Mouse (Mus musculus) myocyte (in vitro differentiated cells): ENCODE results near the gene Ndst4. TPM values are rescaled to one million over a fixed set of nuclear protein-coding genes. Genes with fewer than 3 reads are reported as not detected.

Experiments used
- H3K27me3 ChIP-seq: one replicate; pipeline ENCODE4 v1.6.1; 2011; ENCODE audit not compliant: control insufficient read depth, insufficient read depth, insufficient read length
- H3K36me3 ChIP-seq: one replicate; pipeline ENCODE4 v1.6.1; 2011; ENCODE audit not compliant: control insufficient read depth, insufficient read depth
- H3K4me2 ChIP-seq: one replicate; pipeline ENCODE4 v1.6.1; 2011; ENCODE audit warnings: low read depth, control low read depth
- H3K4me3 ChIP-seq: one replicate; pipeline ENCODE4 v1.5.1; 2011; ENCODE audit warnings: mild to moderate bottlenecking, control low read depth, moderate library complexity
- H3K79me2 ChIP-seq: one replicate; pipeline ENCODE4 v1.6.1; 2011; ENCODE audit not compliant: control insufficient read depth, insufficient read depth
- H3ac ChIP-seq: one replicate; pipeline ENCODE4 v1.6.1; 2011; ENCODE audit not compliant: control insufficient read depth, insufficient read length
- CEBPB ChIP-seq: IDR thresholded peaks from 2 replicates; pipeline ENCODE4 v1.6.1; 2011; ENCODE audit warnings: mild to moderate bottlenecking, moderate library complexity; ENCODE audit not compliant: poor library complexity, insufficient read depth, severe bottlenecking
- E2F4 ChIP-seq: IDR thresholded peaks from one replicate; pipeline ENCODE4 v1.6.1; 2011; ENCODE audit warnings: mild to moderate bottlenecking, control low read depth, moderate library complexity; ENCODE audit not compliant: insufficient read depth
- MAX ChIP-seq: IDR thresholded peaks from one replicate; pipeline ENCODE4 v1.6.1; 2011; ENCODE audit warnings: low read depth, mild to moderate bottlenecking, control low read depth
- MYOD1 ChIP-seq, 3 experiments: IDR thresholded peaks; one replicate each; pipeline ENCODE4 v1.6.1; 2011; ENCODE audit warnings: control low read depth in 2 of 3, low read depth in 2 of 3, mild to moderate bottlenecking in 2 of 3, moderate library complexity in 1 of 3; ENCODE audit not compliant: insufficient read length in 2 of 3, control insufficient read depth in 1 of 3
- MYOG ChIP-seq, 3 experiments: IDR thresholded peaks; one replicate each; pipeline ENCODE4 v1.6.1; 2011; ENCODE audit warnings: control low read depth in 2 of 3, low read depth in 2 of 3, mild to moderate bottlenecking in 2 of 3; ENCODE audit not compliant: insufficient read length in 2 of 3, control insufficient read depth in 1 of 3, insufficient read depth in 1 of 3
- POLR2A ChIP-seq: IDR thresholded peaks from one replicate; pipeline ENCODE4 v1.6.1; 2011; ENCODE audit warnings: low read depth, mild to moderate bottlenecking, control low read depth, moderate library complexity; ENCODE audit not compliant: insufficient read length
- POLR2AphosphoS2 ChIP-seq: IDR thresholded peaks from one replicate; pipeline ENCODE4 v1.6.1; 2011; ENCODE audit warnings: low read depth, control low read depth; ENCODE audit not compliant: insufficient read length
- REST ChIP-seq: IDR thresholded peaks from one replicate; pipeline ENCODE4 v1.6.1; 2011; ENCODE audit warnings: mild to moderate bottlenecking, control low read depth, moderate library complexity; ENCODE audit not compliant: insufficient read depth, insufficient read length
- SRF ChIP-seq: IDR thresholded peaks from one replicate; pipeline ENCODE4 v1.6.1; 2011; ENCODE audit warnings: low read depth; ENCODE audit not compliant: control insufficient read depth, insufficient read length
- TCF12 ChIP-seq: IDR thresholded peaks from one replicate; pipeline ENCODE4 v1.6.1; 2011; ENCODE audit warnings: mild to moderate bottlenecking, control low read depth; ENCODE audit not compliant: poor library complexity, insufficient read depth, severe bottlenecking
- TCF3 ChIP-seq: IDR thresholded peaks from one replicate; pipeline ENCODE4 v1.6.1; 2011; ENCODE audit warnings: low read depth, control low read depth; ENCODE audit not compliant: insufficient read length
- USF1 ChIP-seq: IDR thresholded peaks from one replicate; pipeline ENCODE4 v1.6.1; 2011; ENCODE audit warnings: low read depth, mild to moderate bottlenecking, control low read depth, moderate library complexity
- polyA plus RNA-seq: library from polyadenylated mRNA; unstranded; fragments of >200 nt; fragmentation: generic; extraction: Trizol; gene quantifications from one replicate; pipeline ENCODE4 v1.2.1, GENCODE M21; 2012; ENCODE audit warnings: missing spikeins

The Ndst4 gene
- polyA plus RNA-seq, 1 experiment = 0.53 TPM

DNA sequence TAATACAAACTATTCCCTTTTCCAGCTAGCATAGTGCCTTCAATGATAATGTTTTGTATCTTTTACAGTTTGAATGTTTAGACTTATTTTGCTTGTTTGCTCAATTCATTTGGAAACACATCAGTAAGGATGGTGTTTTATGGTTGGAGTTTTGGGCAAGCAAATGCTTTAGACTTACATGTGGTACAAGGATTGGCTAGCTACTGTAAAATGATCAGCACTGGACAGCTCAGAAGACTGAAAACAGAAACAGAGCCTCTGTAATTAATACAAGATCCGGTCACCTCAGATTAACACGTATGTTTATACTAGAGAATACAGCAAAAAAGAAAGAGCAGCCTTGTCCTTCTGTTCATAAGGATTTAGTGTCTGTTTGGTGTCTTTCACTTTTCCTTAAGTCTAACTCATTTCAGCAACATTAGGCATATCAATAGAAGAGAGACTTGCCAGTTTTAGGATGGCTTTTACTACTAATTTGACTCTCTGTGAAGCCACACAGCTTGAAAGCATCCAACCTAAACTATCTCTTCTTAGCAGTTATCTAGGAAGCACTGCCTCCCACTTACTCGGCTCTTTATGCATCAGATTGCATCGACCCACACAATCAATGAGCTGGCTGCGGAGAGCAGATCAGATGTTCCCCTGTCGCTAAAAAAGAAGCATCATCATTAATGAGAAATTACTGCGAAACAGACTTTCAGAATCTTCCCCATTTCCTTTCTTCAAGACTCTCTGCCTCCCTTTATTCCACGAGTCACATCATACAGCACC lies 279.8 kb downstream of the Ndst4 start:
- Histone ChIP-seq H3K27me3 (no peaks in the 10 kb centered on the region), H3K4me2 (no peak overlapping the region), H3ac (no peak overlapping the region), H3K4me3 (no peak overlapping the region), H3K36me3 (no peaks in the 10 kb centered on the region), H3K79me2 (no peaks in the 10 kb centered on the region)
- TF ChIP-seq E2F4 (no peak), SRF (no peak), TCF3 (no peak), MAX (no peak), TCF12 (no peak), CEBPB (no peak), MYOD1 (IDR thresholded peaks at IDR 0.05; ENCODE audit: control insufficient read depth in 1 of 3, insufficient read length in 2 of 3, low read depth in 2 of 3) (no peak), REST (no peak), POLR2AphosphoS2 (no peak), POLR2A (no peak), MYOG (IDR thresholded peaks at IDR 0.05; ENCODE audit: control insufficient read depth in 1 of 3, insufficient read depth in 1 of 3, insufficient read length in 2 of 3, low read depth in 2 of 3) (no peak), USF1 (no peak)

DNA sequence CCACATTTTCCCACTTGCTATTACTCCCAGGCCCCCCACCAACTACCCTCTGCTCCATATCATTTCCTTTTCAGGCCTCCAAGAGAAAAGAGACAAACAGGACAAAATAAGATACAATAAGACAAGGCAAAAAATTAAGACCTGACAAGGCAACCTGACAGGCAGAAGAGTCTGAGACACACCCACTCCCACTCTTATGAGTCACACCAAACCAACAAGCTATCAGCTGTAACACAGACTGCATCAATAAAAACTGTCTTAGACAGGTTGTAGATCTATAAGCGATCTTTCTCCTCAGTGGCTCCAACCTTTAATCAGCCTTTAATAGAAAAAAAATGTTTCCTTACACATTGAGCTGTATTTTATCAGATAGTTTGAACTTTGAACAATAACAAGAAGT lies 280.7 kb downstream of the Ndst4 start:
- Histone ChIP-seq H3K4me3 (no peak overlapping the region), H3K27me3 (no peaks in the 10 kb centered on the region), H3ac (no peak overlapping the region), H3K79me2 (no peaks in the 10 kb centered on the region), H3K36me3 (no peaks in the 10 kb centered on the region), H3K4me2 (no peak overlapping the region)
- TF ChIP-seq POLR2AphosphoS2 (no peak), SRF (no peak), E2F4 (no peak), TCF12 (no peak), CEBPB (no peak), MAX (no peak), MYOG (IDR thresholded peaks at IDR 0.05; ENCODE audit: control insufficient read depth in 1 of 3, insufficient read depth in 1 of 3, insufficient read length in 2 of 3, low read depth in 2 of 3) (no peak), POLR2A (no peak), TCF3 (no peak), USF1 (no peak), MYOD1 (IDR thresholded peaks at IDR 0.05; ENCODE audit: control insufficient read depth in 1 of 3, insufficient read length in 2 of 3, low read depth in 2 of 3) (no peak)

DNA sequence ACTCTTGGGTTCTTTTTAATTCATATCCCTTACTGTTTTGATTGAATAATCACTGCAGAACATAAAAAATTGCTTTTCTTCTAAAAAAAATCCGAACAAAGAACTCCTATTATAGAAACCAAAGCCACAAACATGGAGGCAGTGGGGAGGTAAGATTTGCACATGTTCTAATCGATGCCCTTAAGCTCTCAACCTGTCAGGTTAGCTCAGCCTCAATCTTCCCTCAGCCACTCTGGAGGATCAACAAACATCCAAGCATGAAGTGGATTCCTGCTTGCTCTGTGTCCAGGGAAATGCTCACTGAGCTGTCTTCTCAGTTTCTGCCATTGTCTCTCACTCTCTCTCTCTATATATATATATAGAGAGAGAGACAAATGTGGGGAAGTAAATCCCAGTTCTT lies 283.7 kb downstream of the Ndst4 start:
- Histone ChIP-seq H3ac (no peak overlapping the region), H3K27me3 (no peaks in the 10 kb centered on the region), H3K79me2 (no peaks in the 10 kb centered on the region), H3K4me2 (no peak overlapping the region), H3K4me3 (no peak overlapping the region), H3K36me3 (no peaks in the 10 kb centered on the region)
- TF ChIP-seq USF1 (no peak), TCF12 (no peak), MAX (no peak), POLR2A (no peak), E2F4 (no peak), MYOD1 (IDR thresholded peaks at IDR 0.05; ENCODE audit: control insufficient read depth in 1 of 3, insufficient read length in 2 of 3, low read depth in 2 of 3) (no peak), SRF (no peak), REST (no peak), TCF3 (no peak), POLR2AphosphoS2 (no peak), MYOG (IDR thresholded peaks at IDR 0.05; ENCODE audit: control insufficient read depth in 1 of 3, insufficient read depth in 1 of 3, insufficient read length in 2 of 3, low read depth in 2 of 3) (no peak), CEBPB (no peak)

GRCm38 (mm10) chr3:125690948-125691347 lies 287.1 kb downstream of the Ndst4 start:
- Histone ChIP-seq H3ac (no peak overlapping the region), H3K4me3 (no peak overlapping the region)
- TF ChIP-seq POLR2AphosphoS2 (no peak), TCF12 (no peak), REST (no peak), MYOD1 (IDR thresholded peaks at IDR 0.05; ENCODE audit: control insufficient read depth in 1 of 3, insufficient read length in 2 of 3, low read depth in 2 of 3) (no peak), MYOG (IDR thresholded peaks at IDR 0.05; ENCODE audit: control insufficient read depth in 1 of 3, insufficient read depth in 1 of 3, insufficient read length in 2 of 3, low read depth in 2 of 3) (no peak), SRF (no peak), POLR2A (no peak), USF1 (no peak), MAX (no peak), E2F4 (no peak), TCF3 (no peak), CEBPB (no peak)

More at GRCm38 (mm10) chr3:125690948-125691347, 287.1 kb downstream of the Ndst4 start:
- no peaks in the 10 kb centered on the region for H3K79me2 ChIP-seq
- no peaks in the 10 kb centered on the region for H3K36me3 ChIP-seq
- H3K27me3 ChIP-seq = no peaks in the 10 kb centered on the region
- H3K4me2 ChIP-seq = no peak overlapping the region
